Mouse (Mus musculus) stomach, embryonic 16.5 days (tissue): ENCODE data around the gene Irs1. TPM values are rescaled to one million over a fixed set of nuclear protein-coding genes. Genes with fewer than 3 reads are reported as not detected.

Experiments used
- ATAC-seq: fragments of 200-750 bp; cut with Nextera tagmentation; 2 replicates; pipeline ENCODE4 v1.8.0; 2017; ENCODE audit warnings: moderate number of reproducible peaks, moderate TSS enrichment; ENCODE audit not compliant: insufficient read depth, low FRiP score
- H3K27ac ChIP-seq: fragments of 300-500 bp; sonication (generic); 2 replicates; pipeline ENCODE4 v1.5.1; 2014; ENCODE audit warnings: low read length
- H3K27me3 ChIP-seq: fragments of 300-500 bp; sonication (generic); 2 replicates; pipeline ENCODE4 v1.6.1; 2014; ENCODE audit warnings: low read length, control low read depth, mixed read lengths; ENCODE audit not compliant: control insufficient read depth, insufficient read depth
- H3K36me3 ChIP-seq: fragments of 300-500 bp; sonication (generic); 2 replicates; pipeline ENCODE4 v1.6.1; 2014; ENCODE audit warnings: low read length; ENCODE audit not compliant: control insufficient read depth, insufficient read depth
- H3K4me1 ChIP-seq: fragments of 300-500 bp; sonication (generic); 2 replicates; pipeline ENCODE4 v1.6.1; 2014; ENCODE audit warnings: low read length, control low read depth, mixed read lengths; ENCODE audit not compliant: control insufficient read depth, insufficient read depth
- H3K4me2 ChIP-seq: fragments of 300-500 bp; sonication (generic); 2 replicates; pipeline ENCODE4 v1.6.1; 2014; ENCODE audit warnings: low read depth, low read length, mixed read lengths
- H3K4me3 ChIP-seq: fragments of 300-500 bp; sonication (generic); replicated peaks from 2 replicates; pipeline ENCODE4 v1.5.1; 2014; ENCODE audit warnings: mild to moderate bottlenecking, low read length
- H3K9ac ChIP-seq: fragments of 300-500 bp; sonication (generic); 2 replicates; pipeline ENCODE4 v1.6.1; 2014; ENCODE audit warnings: low read length
- H3K9me3 ChIP-seq: fragments of 300-500 bp; sonication (generic); replicated peaks from 2 replicates; pipeline ENCODE4 v1.6.1; 2016; ENCODE audit warnings: low read length, control low read depth; ENCODE audit not compliant: control insufficient read depth
- WGBS: fragments of 180-500 bp; shearing (Covaris S2); extraction: QIAGEN DNeasy Blood & Tissue Kit; methylation state at CpG from one replicate; pipeline ENCODE4 v1.1.7; 2014; 5-methylcytosine and 5-hydroxymethylcytosine counted together
- polyA plus RNA-seq: library from polyadenylated mRNA; unstranded; fragments of >200 nt; fragmentation: Nextera tagmentation; extraction: Ambion mirVana; gene quantifications from 2 replicates; pipeline ENCODE4 v1.2.1, GENCODE M21; 2015

Irs1 gene
- polyA plus RNA-seq, 1 experiment from 2014 or later: 5.9 TPM

GRCm38 (mm10) chr1:82320456-82320855, 29.2 kb upstream of the Irs1 start:
- H3K4me1 ChIP-seq: 0 out of 2 replicates have a peak, but pooled peaks cover 8% of the 10 kb centered on the region
- no peak overlapping the region for H3K4me2 ChIP-seq
- H3K9ac ChIP-seq: no peak overlapping the region
- H3K36me3 ChIP-seq: no peaks in the 10 kb centered on the region
- H3K4me3 ChIP-seq: no peak overlapping the region
- no peak for ATAC-seq
- H3K27ac ChIP-seq: no peak overlapping the region
- H3K27me3 ChIP-seq: no peaks in the 10 kb centered on the region
- WGBS: 69% methylated on average over 6 of the region's 6 CpGs
- H3K9me3 ChIP-seq: no peaks in the 10 kb centered on the region

- no peaks in the 10 kb centered on the region for H3K36me3 ChIP-seq
- H3K9me3 ChIP-seq: no peaks in the 10 kb centered on the region
- under 1% methylated on average over 19 of the region's 26 CpGs for WGBS
- H3K4me3 ChIP-seq: peak overlapping the region; percentile 96
- H3K27me3 ChIP-seq: no peaks in the 10 kb centered on the region
- H3K9ac ChIP-seq: peak overlapping the region; percentile 98
- H3K27ac ChIP-seq: peak overlapping the region; percentile 98
- ATAC-seq: peak; percentile 81
- 0 out of 2 replicates have a peak, but pooled peaks cover 3% of the 10 kb centered on the region for H3K4me1 ChIP-seq
- peak overlapping the region; percentile 56 for H3K4me2 ChIP-seq
Measured at GRCm38 (mm10) chr1:82316746-82317126, 25.5 kb upstream of the Irs1 start.

DNA sequence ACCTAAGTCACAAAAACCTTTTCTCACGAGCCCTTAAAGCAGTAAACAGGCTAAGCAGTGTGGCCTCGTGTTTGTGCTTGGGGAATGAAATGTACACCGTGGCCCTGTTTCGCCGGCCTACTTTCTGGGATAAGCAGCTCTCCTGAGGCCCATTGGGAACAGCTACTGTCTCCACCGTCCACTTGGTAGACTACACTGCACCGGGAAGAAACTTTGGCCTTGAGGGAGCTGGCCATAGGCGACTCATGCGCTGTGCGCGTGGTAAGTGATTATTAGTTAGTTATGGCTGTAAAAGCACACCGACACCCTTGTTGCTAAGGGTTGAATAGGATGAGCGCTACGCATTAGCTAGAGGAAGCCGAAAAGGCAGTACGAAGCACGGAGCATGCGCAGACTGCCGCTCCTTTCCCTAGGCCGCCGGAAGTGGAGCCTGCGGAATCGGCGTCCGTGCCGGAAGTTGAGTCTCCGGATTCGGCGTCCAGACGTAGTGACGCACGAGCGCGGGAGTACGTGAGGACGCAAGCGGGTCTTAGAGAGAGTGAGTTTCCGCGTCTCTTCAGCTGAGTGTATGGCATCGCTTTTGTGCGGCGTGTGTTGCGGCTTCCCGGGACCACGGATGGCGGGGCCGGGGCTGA, 25.0 kb upstream of the Irs1 start, which contains the start of gene Rhbdd1:
TSS of gene Rhbdd1 (plus strand) at position 342 of the 635 bp plus-strand sequence.
- peak within 1 kb of the TSS; percentile 98 for H3K27ac ChIP-seq
- peak; percentile 98 for ATAC-seq
- no peaks in the 10 kb centered on the region for H3K9me3 ChIP-seq
- H3K27me3 ChIP-seq: no peaks in the 10 kb centered on the region
- 5% methylated on average over 47 of the region's 47 CpGs for WGBS
- H3K4me2 ChIP-seq: peak within 1 kb of the TSS; percentile 77
- peak within 1 kb of the TSS; percentile 96 for H3K4me3 ChIP-seq
- peak within 1 kb of the TSS; percentile 98 for H3K9ac ChIP-seq
- H3K4me1 ChIP-seq: 0 out of 2 replicates have a peak, but pooled peaks cover 3% of the 10 kb centered on the region
- no peaks in the 10 kb centered on the region for H3K36me3 ChIP-seq

DNA sequence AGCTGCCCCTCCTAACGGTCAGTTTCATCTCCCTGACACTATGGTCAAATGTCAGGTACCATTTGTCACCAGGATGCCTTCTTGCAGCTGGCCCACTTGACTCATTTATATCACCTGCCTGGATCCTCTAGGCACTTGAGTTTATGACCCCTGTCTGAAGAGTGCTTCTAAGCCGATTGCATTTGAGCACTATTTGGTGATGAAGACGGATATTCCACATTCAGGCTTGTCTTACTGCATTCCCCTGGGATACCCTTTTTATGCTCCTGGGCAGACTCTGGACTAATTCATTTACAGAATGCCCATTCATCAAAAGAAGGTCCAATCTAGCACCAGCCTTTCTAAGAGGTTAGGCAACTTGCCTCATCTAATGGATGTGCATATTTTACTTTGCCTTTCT, 13.3 kb upstream of the Irs1 start:
- Histone ChIP-seq H3K27ac (no peak overlapping the region), H3K27me3 (no peaks in the 10 kb centered on the region), H3K4me2 (no peak overlapping the region), H3K4me3 (no peak overlapping the region), H3K9ac (no peak overlapping the region), H3K9me3 (no peaks in the 10 kb centered on the region), H3K36me3 (no peaks in the 10 kb centered on the region), H3K4me1 (no peaks in the 10 kb centered on the region)
- 36% methylated on average over 3 of the region's 3 CpGs for WGBS
- ATAC-seq: no peak

DNA sequence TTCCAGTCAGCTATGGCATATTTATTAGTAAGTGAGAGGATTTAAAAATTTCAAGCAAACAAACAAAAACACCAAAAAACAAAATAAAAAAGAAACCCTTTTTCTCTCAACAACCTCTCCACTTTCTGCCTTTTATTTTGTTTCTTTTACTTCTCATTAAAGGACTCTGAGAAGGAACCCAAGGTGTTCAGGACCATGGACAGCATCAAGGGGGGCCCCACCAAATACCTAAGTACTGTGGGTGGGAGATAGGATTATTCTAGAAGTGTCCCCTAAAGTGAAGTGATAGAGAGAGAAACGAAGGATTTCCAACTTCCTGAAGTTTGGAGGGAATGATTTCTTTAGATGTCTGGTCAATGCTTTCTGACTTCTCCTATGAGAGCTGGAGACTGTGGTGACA, 7.4 kb upstream of the Irs1 start:
- ATAC-seq: no peak
- Histone ChIP-seq H3K4me2 (no peak overlapping the region), H3K9ac (no peak overlapping the region), H3K36me3 (no peaks in the 10 kb centered on the region), H3K4me3 (no peak overlapping the region), H3K27me3 (no peaks in the 10 kb centered on the region), H3K9me3 (no peaks in the 10 kb centered on the region), H3K27ac (no peak overlapping the region), H3K4me1 (no peaks in the 10 kb centered on the region)
- WGBS: 37% methylated on average over 1 of the region's 1 CpGs

DNA sequence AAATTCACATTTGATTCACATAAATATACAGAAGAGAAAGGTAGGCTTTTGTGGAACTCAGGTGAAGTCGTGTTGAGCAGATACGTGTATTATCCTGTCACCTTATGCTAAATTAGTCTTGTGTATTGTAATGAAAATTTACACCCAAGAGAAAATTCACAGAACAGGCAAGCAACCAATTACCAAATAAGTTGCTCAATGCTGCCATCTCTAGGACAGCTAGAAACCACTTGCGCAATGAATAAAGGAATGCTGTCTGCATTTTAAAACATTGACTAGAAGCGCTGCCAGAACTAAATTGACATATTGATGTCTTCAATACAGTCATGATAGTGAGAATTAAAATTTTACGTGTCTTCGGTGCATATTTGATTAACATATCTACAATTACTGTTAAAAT, 2.9 kb upstream of the Irs1 start:
- H3K27ac ChIP-seq: no peak overlapping the region
- no peak overlapping the region for H3K4me2 ChIP-seq
- H3K27me3 ChIP-seq: no peaks in the 10 kb centered on the region
- 12% methylated on average over 6 of the region's 6 CpGs for WGBS
- no peak overlapping the region for H3K4me3 ChIP-seq
- H3K4me1 ChIP-seq: peaks cover 12% of the 10 kb centered on the region
- no peak for ATAC-seq
- no peaks in the 10 kb centered on the region for H3K36me3 ChIP-seq
- no peak overlapping the region for H3K9ac ChIP-seq
- H3K9me3 ChIP-seq: no peaks in the 10 kb centered on the region

- H3K4me1 ChIP-seq: peaks cover 25% of the 10 kb centered on the region
- WGBS: 2% methylated on average over 13 of the region's 13 CpGs
- ATAC-seq: 0 out of 2 replicates have a peak, but pooled peaks have one; percentile 19
- no peaks in the 10 kb centered on the region for H3K9me3 ChIP-seq
- H3K27me3 ChIP-seq: no peaks in the 10 kb centered on the region
- peak overlapping the region; percentile 81 for H3K4me2 ChIP-seq
- H3K36me3 ChIP-seq: no peaks in the 10 kb centered on the region
- no peak overlapping the region for H3K27ac ChIP-seq
- H3K9ac ChIP-seq: peak overlapping the region; percentile 49; the same call in 1 of the 2 replicates
- peak overlapping the region; percentile 75 for H3K4me3 ChIP-seq
Measured at GRCm38 (mm10) chr1:82292771-82293170, 1.6 kb upstream of the Irs1 start.

DNA sequence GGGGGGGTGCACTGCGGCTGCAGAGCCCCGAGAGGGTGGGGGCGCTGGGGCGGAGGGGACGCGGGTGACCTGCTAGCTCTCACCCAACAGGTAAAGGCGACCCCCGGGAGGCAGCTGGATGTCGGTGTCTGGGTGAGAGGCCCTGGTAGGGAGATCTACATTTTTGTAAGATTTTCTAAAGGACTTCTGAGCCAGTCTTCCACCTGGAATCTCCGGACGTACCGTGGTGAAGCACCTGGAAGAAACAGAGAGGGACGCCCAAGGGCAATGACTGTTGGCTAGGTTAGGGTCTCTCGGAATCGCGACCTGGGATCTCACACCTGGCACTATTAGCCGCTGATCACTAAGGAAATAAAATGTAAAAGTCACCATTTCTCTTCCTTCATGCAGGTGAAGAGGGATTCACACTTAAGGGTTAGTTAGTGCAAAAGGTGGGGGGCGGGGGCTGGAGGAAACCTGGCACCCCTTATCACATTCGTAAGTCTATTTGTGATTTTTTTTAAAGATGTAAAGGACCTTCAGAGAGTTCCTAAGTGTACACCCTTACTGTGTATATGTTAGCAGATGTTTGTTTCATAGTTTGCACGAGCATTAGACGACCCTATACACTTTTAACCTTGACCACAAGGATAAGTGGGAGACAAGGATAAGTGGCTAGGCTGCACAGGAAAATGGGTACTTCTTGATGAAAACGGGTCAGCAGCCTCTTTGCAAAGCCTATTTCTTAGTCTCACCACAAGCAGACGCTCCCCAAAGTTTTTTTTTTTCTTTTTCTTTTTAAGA, 905 bp upstream of the Irs1 start:
- Histone ChIP-seq H3K4me3 (peak overlapping the region; percentile 75), H3K4me1 (peaks cover 31% of the 10 kb centered on the region), H3K36me3 (no peaks in the 10 kb centered on the region), H3K27ac (peak overlapping the region; percentile 97), H3K27me3 (no peaks in the 10 kb centered on the region), H3K9me3 (no peaks in the 10 kb centered on the region), H3K4me2 (peak overlapping the region; percentile 81), H3K9ac (peak overlapping the region; percentile 87)
- under 1% methylated on average over 23 of the region's 23 CpGs for WGBS
- no peak for ATAC-seq

- ATAC-seq: peak; percentile 66
Measured at GRCm38 (mm10) chr1:82290723-82291150, 479 bp downstream of the Irs1 start.

More at GRCm38 (mm10) chr1:82290723-82291150, 479 bp downstream of the Irs1 start:
- H3K9ac ChIP-seq: peak overlapping the region; percentile 87
- H3K4me2 ChIP-seq: peak overlapping the region; percentile 81
- H3K4me3 ChIP-seq: peak overlapping the region; percentile 75
- WGBS: 0% methylated on average over 31 of the region's 31 CpGs
- peak overlapping the region; percentile 97 for H3K27ac ChIP-seq
- H3K4me1 ChIP-seq: peaks cover 39% of the 10 kb centered on the region
- H3K36me3 ChIP-seq: no peaks in the 10 kb centered on the region
- no peaks in the 10 kb centered on the region for H3K27me3 ChIP-seq
- no peaks in the 10 kb centered on the region for H3K9me3 ChIP-seq
